Mouse (Mus musculus) intestine, postnatal 0 days (tissue): Measurements from ENCODE around the gene Vps8. TPM values are rescaled to one million over a fixed set of nuclear protein-coding genes. Genes with fewer than 3 reads are reported as not detected.

Experiments used
- ATAC-seq: fragments of 200-750 bp; cut with Nextera tagmentation; 2 replicates; pipeline ENCODE4 v1.8.0; 2017; ENCODE audit warnings: mild to moderate bottlenecking, moderate TSS enrichment, moderate library complexity
- H3K27ac ChIP-seq: fragments of 300-500 bp; sonication (generic); 2 replicates; pipeline ENCODE4 v1.5.1; 2014; ENCODE audit warnings: mild to moderate bottlenecking, low read depth, low read length, moderate library complexity
- H3K27me3 ChIP-seq: fragments of 300-500 bp; sonication (generic); replicated peaks from 2 replicates; pipeline ENCODE4 v1.6.1; 2014; ENCODE audit warnings: low read length, mixed read lengths; ENCODE audit not compliant: control insufficient read depth, insufficient read depth
- H3K36me3 ChIP-seq: fragments of 300-500 bp; sonication (generic); 2 replicates; pipeline ENCODE4 v1.6.1; 2014; ENCODE audit warnings: mild to moderate bottlenecking, moderate library complexity; ENCODE audit not compliant: control insufficient read depth, insufficient read depth
- H3K4me1 ChIP-seq: fragments of 300-500 bp; sonication (generic); replicated peaks from 2 replicates; pipeline ENCODE4 v1.6.1; 2014; ENCODE audit warnings: antibody characterized with exemption, low read length, mixed read lengths; ENCODE audit not compliant: control insufficient read depth, insufficient read depth
- H3K4me2 ChIP-seq: fragments of 300-500 bp; sonication (generic); replicated peaks from 2 replicates; pipeline ENCODE4 v1.6.1; 2014; ENCODE audit warnings: low read depth, mild to moderate bottlenecking, moderate library complexity
- H3K4me3 ChIP-seq: fragments of 300-500 bp; sonication (generic); 2 replicates; pipeline ENCODE4 v1.5.1; 2014; ENCODE audit warnings: low read depth, low read length
- H3K9ac ChIP-seq: fragments of 300-500 bp; sonication (generic); 2 replicates; pipeline ENCODE4 v1.6.1; 2014; ENCODE audit warnings: mild to moderate bottlenecking, low read depth, low read length
- H3K9me3 ChIP-seq: fragments of 300-500 bp; sonication (generic); 2 replicates; pipeline ENCODE4 v1.6.1; 2016; ENCODE audit warnings: mixed run types; ENCODE audit not compliant: control insufficient read depth
- CTCF ChIP-seq: sonication (generic); IDR thresholded peaks from 2 replicates; pipeline ENCODE4 v1.5.1; 2016; ENCODE audit warnings: low read depth, mild to moderate bottlenecking, control low read depth, antibody characterized with exemption, moderate library complexity
- WGBS: fragments of 180-500 bp; shearing (Covaris S2); extraction: QIAGEN DNeasy Blood & Tissue Kit; methylation state at CpG from one replicate; pipeline ENCODE4 v1.1.7; 2014; 5-methylcytosine and 5-hydroxymethylcytosine counted together
- polyA plus RNA-seq: library from polyadenylated mRNA; unstranded; fragments of >200 nt; fragmentation: Nextera tagmentation; extraction: Ambion mirVana; gene quantifications from 2 replicates; pipeline ENCODE4 v1.2.1, GENCODE M21; 2015

Vps8 gene
- polyA plus RNA-seq, 1 experiment from 2014 or later: 6.6 TPM

GRCm38 (mm10) chr16:21538889-21539288 lies 116.0 kb downstream of the Vps8 start:
- H3K9ac ChIP-seq: no peak overlapping the region
- H3K36me3 ChIP-seq: peaks cover 12% of the 10 kb centered on the region; the same call in 1 of the 2 replicates
- H3K4me3 ChIP-seq: no peak overlapping the region
- TF ChIP-seq CTCF: peak; percentile 56
- no peak for ATAC-seq
- H3K4me1 ChIP-seq: no peaks in the 10 kb centered on the region
- WGBS: 56% methylated on average over 2 of the region's 2 CpGs
- no peaks in the 10 kb centered on the region for H3K27me3 ChIP-seq
- H3K9me3 ChIP-seq: no peaks in the 10 kb centered on the region
- no peak overlapping the region for H3K4me2 ChIP-seq
- no peak overlapping the region for H3K27ac ChIP-seq

- no peak for ATAC-seq
Observed at GRCm38 (mm10) chr16:21542559-21542958, 119.6 kb downstream of the Vps8 start.

GRCm38 (mm10) chr16:21547446-21547845 lies 124.5 kb downstream of the Vps8 start:
- 85% methylated on average over 5 of the region's 5 CpGs for WGBS
- H3K36me3 ChIP-seq: 0 out of 2 replicates have a peak, but pooled peaks cover 6% of the 10 kb centered on the region

More at GRCm38 (mm10) chr16:21542559-21542958, 119.6 kb downstream of the Vps8 start:
- no peak overlapping the region for H3K4me2 ChIP-seq
- H3K27me3 ChIP-seq: no peaks in the 10 kb centered on the region
- no peaks in the 10 kb centered on the region for H3K9me3 ChIP-seq
- no peaks in the 10 kb centered on the region for H3K4me1 ChIP-seq
- no peak overlapping the region for H3K9ac ChIP-seq
- no peak for TF ChIP-seq CTCF
- H3K4me3 ChIP-seq: no peak overlapping the region
- peaks cover 13% of the 10 kb centered on the region; the same call in 1 of the 2 replicates for H3K36me3 ChIP-seq
- H3K27ac ChIP-seq: no peak overlapping the region
- WGBS: 91% methylated on average over 1 of the region's 1 CpGs

GRCm38 (mm10) chr16:21549751-21550150 lies 126.8 kb downstream of the Vps8 start:
- ATAC-seq: no peak
- H3K9ac ChIP-seq: no peak overlapping the region
- no peak overlapping the region for H3K27ac ChIP-seq
- H3K9me3 ChIP-seq: no peaks in the 10 kb centered on the region
- no peaks in the 10 kb centered on the region for H3K27me3 ChIP-seq
- H3K4me3 ChIP-seq: no peak overlapping the region
- no peak for TF ChIP-seq CTCF
- no peaks in the 10 kb centered on the region for H3K4me1 ChIP-seq
- no peak overlapping the region for H3K4me2 ChIP-seq
- peaks cover 6% of the 10 kb centered on the region; the same call in 1 of the 2 replicates for H3K36me3 ChIP-seq
- 77% methylated on average over 4 of the region's 4 CpGs for WGBS

More at GRCm38 (mm10) chr16:21547446-21547845, 124.5 kb downstream of the Vps8 start:
- no peak for TF ChIP-seq CTCF
- H3K4me1 ChIP-seq: no peaks in the 10 kb centered on the region
- no peak for ATAC-seq
- H3K4me3 ChIP-seq: no peak overlapping the region
- H3K27ac ChIP-seq: no peak overlapping the region
- H3K9ac ChIP-seq: no peak overlapping the region
- H3K4me2 ChIP-seq: no peak overlapping the region
- H3K9me3 ChIP-seq: no peaks in the 10 kb centered on the region
- no peaks in the 10 kb centered on the region for H3K27me3 ChIP-seq

- H3K36me3 ChIP-seq: peaks cover 6% of the 10 kb centered on the region; the same call in 1 of the 2 replicates
- no peak for ATAC-seq
- H3K27ac ChIP-seq: no peak overlapping the region
- TF ChIP-seq CTCF: no peak
- no peak overlapping the region for H3K4me3 ChIP-seq
- no peak overlapping the region for H3K9ac ChIP-seq
- H3K4me2 ChIP-seq: no peak overlapping the region
- H3K4me1 ChIP-seq: no peaks in the 10 kb centered on the region
- H3K27me3 ChIP-seq: no peaks in the 10 kb centered on the region
- H3K9me3 ChIP-seq: no peaks in the 10 kb centered on the region
- WGBS: 63% methylated on average over 7 of the region's 7 CpGs
Observed at GRCm38 (mm10) chr16:21550453-21550852, 127.5 kb downstream of the Vps8 start.

GRCm38 (mm10) chr16:21553506-21553905 lies 130.6 kb downstream of the Vps8 start:
- H3K27ac ChIP-seq: no peak overlapping the region
- WGBS: 83% methylated on average over 3 of the region's 3 CpGs

More at GRCm38 (mm10) chr16:21553506-21553905, 130.6 kb downstream of the Vps8 start:
- TF ChIP-seq CTCF: no peak
- Histone ChIP-seq H3K36me3 (peaks cover 6% of the 10 kb centered on the region), H3K4me2 (no peak overlapping the region), H3K4me1 (no peaks in the 10 kb centered on the region), H3K9ac (no peak overlapping the region), H3K9me3 (no peaks in the 10 kb centered on the region), H3K27me3 (no peaks in the 10 kb centered on the region), H3K4me3 (no peak overlapping the region)
- ATAC-seq: no peak
